Mouse (Mus musculus): ENCODE results near the gene Hist1h2bg. TPM values are rescaled to one million over a fixed set of nuclear protein-coding genes. Genes with fewer than 3 reads are reported as not detected.
"Not testable (repeated sequence)": the region's sequence is repeated elsewhere in the genome, so short reads cannot be mapped to it uniquely, and the experiment has no call there.

Gene Hist1h2bg
- polyA plus RNA-seq, 1 experiment = 523 TPM

GRCm38 (mm10) chr13:23534368-23535131 is 36.6 kb upstream of the Hist1h2bg start:
- Histone ChIP-seq H3K27me3 (ENCODE audit: control insufficient read depth, insufficient read depth, low read length) (no peaks in the 10 kb centered on the region), H3K36me3 (ENCODE audit: control insufficient read depth, insufficient read depth, low read length) (no peaks in the 10 kb centered on the region), H3K4me3 (ENCODE audit: control insufficient read depth, insufficient read depth, low read length) (no peak overlapping the region), H3K4me1 (replicated peaks; ENCODE audit: control insufficient read depth, insufficient read depth, low read length) (peaks cover 6% of the 10 kb centered on the region), H3K27ac (ENCODE audit: control insufficient read depth, insufficient read depth, low read length) (no peak overlapping the region; the same call in none of the 2 replicates)
- TF ChIP-seq POLR2A (IDR thresholded peaks at IDR 0.05; ENCODE audit: control insufficient read depth, extremely low read depth, insufficient read depth, low read length, poor library complexity) (no peak), CTCF (IDR thresholded peaks at IDR 0.05; ENCODE audit: borderline replicate concordance, control insufficient read depth, extremely low read depth, insufficient read depth, low read length, poor library complexity) (no peak)
- DNase-seq = no peak
- WGBS = under 1% methylated on average over 15 of the region's 15 CpGs

GRCm38 (mm10) chr13:23535137-23536075 is 35.8 kb upstream of the Hist1h2bg start, which contains the start of gene Hist1h3g:
Hist1h3g (plus strand) TSS chr13:23535422.
- H3K4me1 ChIP-seq (replicated peaks; ENCODE audit: control insufficient read depth, insufficient read depth, low read length); H3K36me3 ChIP-seq (ENCODE audit: control insufficient read depth, insufficient read depth, low read length); H3K27me3 ChIP-seq (ENCODE audit: control insufficient read depth, insufficient read depth, low read length): not testable (repeated sequence)
- H3K27ac ChIP-seq (ENCODE audit: control insufficient read depth, insufficient read depth, low read length) = peak within 1 kb of the TSS; percentile 80
- H3K4me3 ChIP-seq (ENCODE audit: control insufficient read depth, insufficient read depth, low read length) = peak within 1 kb of the TSS; percentile 51
- peak; percentile 92 for DNase-seq
- WGBS = under 1% methylated on average over 49 of the region's 62 CpGs
- peak; percentile 69; the same call in 1 of the 2 replicates for TF ChIP-seq POLR2A (IDR thresholded peaks at IDR 0.05; ENCODE audit: control insufficient read depth, extremely low read depth, insufficient read depth, low read length, poor library complexity)

GRCm38 (mm10) chr13:23536076-23536822 is 34.9 kb upstream of the Hist1h2bg start:
- DNase-seq = no peak
- peaks cover 6% of the 10 kb centered on the region for H3K4me1 ChIP-seq (replicated peaks; ENCODE audit: control insufficient read depth, insufficient read depth, low read length)
- no peaks in the 10 kb centered on the region for H3K36me3 ChIP-seq (ENCODE audit: control insufficient read depth, insufficient read depth, low read length)
- TF ChIP-seq POLR2A (IDR thresholded peaks at IDR 0.05; ENCODE audit: control insufficient read depth, extremely low read depth, insufficient read depth, low read length, poor library complexity) = no peak
- TF ChIP-seq CTCF (IDR thresholded peaks at IDR 0.05; ENCODE audit: borderline replicate concordance, control insufficient read depth, extremely low read depth, insufficient read depth, low read length, poor library complexity) = no peak
- WGBS = 38% methylated on average over 7 of the region's 7 CpGs
- H3K27ac ChIP-seq (ENCODE audit: control insufficient read depth, insufficient read depth, low read length) = no peak overlapping the region
- H3K4me3 ChIP-seq (ENCODE audit: control insufficient read depth, insufficient read depth, low read length) = no peak overlapping the region
- no peaks in the 10 kb centered on the region for H3K27me3 ChIP-seq (ENCODE audit: control insufficient read depth, insufficient read depth, low read length)

- 56% methylated on average over 3 of the region's 3 CpGs for WGBS
- no peak overlapping the region for H3K4me3 ChIP-seq (ENCODE audit: control insufficient read depth, insufficient read depth, low read length)
- no peak for DNase-seq
- no peaks in the 10 kb centered on the region for H3K36me3 ChIP-seq (ENCODE audit: control insufficient read depth, insufficient read depth, low read length)
- TF ChIP-seq CTCF (IDR thresholded peaks at IDR 0.05; ENCODE audit: borderline replicate concordance, control insufficient read depth, extremely low read depth, insufficient read depth, low read length, poor library complexity) = no peak
- no peak for TF ChIP-seq POLR2A (IDR thresholded peaks at IDR 0.05; ENCODE audit: control insufficient read depth, extremely low read depth, insufficient read depth, low read length, poor library complexity)
- peaks cover 6% of the 10 kb centered on the region for H3K4me1 ChIP-seq (replicated peaks; ENCODE audit: control insufficient read depth, insufficient read depth, low read length)
- no peak overlapping the region for H3K27ac ChIP-seq (ENCODE audit: control insufficient read depth, insufficient read depth, low read length)
- no peaks in the 10 kb centered on the region for H3K27me3 ChIP-seq (ENCODE audit: control insufficient read depth, insufficient read depth, low read length)
These were observed 34.0 kb upstream of the Hist1h2bg start for GRCm38 (mm10) chr13:23537006-23537710.

- DNase-seq = no peak
- peaks cover 4% of the 10 kb centered on the region for H3K4me1 ChIP-seq (replicated peaks; ENCODE audit: control insufficient read depth, insufficient read depth, low read length)
- H3K36me3 ChIP-seq (ENCODE audit: control insufficient read depth, insufficient read depth, low read length) = no peaks in the 10 kb centered on the region
- no peaks in the 10 kb centered on the region for H3K27me3 ChIP-seq (ENCODE audit: control insufficient read depth, insufficient read depth, low read length)
- WGBS = 93% methylated on average over 5 of the region's 5 CpGs
- no peak overlapping the region for H3K4me3 ChIP-seq (ENCODE audit: control insufficient read depth, insufficient read depth, low read length)
- TF ChIP-seq POLR2A (IDR thresholded peaks at IDR 0.05; ENCODE audit: control insufficient read depth, extremely low read depth, insufficient read depth, low read length, poor library complexity) = no peak
- no peak for TF ChIP-seq CTCF (IDR thresholded peaks at IDR 0.05; ENCODE audit: borderline replicate concordance, control insufficient read depth, extremely low read depth, insufficient read depth, low read length, poor library complexity)
- H3K27ac ChIP-seq (ENCODE audit: control insufficient read depth, insufficient read depth, low read length) = no peak overlapping the region
These were observed 32.9 kb upstream of the Hist1h2bg start for GRCm38 (mm10) chr13:23538249-23538648.

GRCm38 (mm10) chr13:23539821-23540220 is 31.4 kb upstream of the Hist1h2bg start:
- 85% methylated on average over 1 of the region's 1 CpGs for WGBS
- not testable (repeated sequence) for DNase-seq; H3K36me3 ChIP-seq (ENCODE audit: control insufficient read depth, insufficient read depth, low read length); H3K27ac ChIP-seq (ENCODE audit: control insufficient read depth, insufficient read depth, low read length); H3K4me1 ChIP-seq (replicated peaks; ENCODE audit: control insufficient read depth, insufficient read depth, low read length); H3K4me3 ChIP-seq (ENCODE audit: control insufficient read depth, insufficient read depth, low read length); H3K27me3 ChIP-seq (ENCODE audit: control insufficient read depth, insufficient read depth, low read length)

Data from thymus, adult 2 months (tissue).